Mouse (Mus musculus) CD4-positive helper T cell, adult 2 months (primary cell): ENCODE measurements around the gene Clk4.

Experiments
- DNase-seq: peaks from one replicate; pipeline ENCODE4 v3.0.0-alpha.2; 2012; ENCODE audit warnings: low read depth, missing footprints, low spot score

The Clk4 gene

GRCm38 (mm10) chr11:51308306-51308705, 46.8 kb downstream of the Clk4 start:
- no peak for DNase-seq

DNA sequence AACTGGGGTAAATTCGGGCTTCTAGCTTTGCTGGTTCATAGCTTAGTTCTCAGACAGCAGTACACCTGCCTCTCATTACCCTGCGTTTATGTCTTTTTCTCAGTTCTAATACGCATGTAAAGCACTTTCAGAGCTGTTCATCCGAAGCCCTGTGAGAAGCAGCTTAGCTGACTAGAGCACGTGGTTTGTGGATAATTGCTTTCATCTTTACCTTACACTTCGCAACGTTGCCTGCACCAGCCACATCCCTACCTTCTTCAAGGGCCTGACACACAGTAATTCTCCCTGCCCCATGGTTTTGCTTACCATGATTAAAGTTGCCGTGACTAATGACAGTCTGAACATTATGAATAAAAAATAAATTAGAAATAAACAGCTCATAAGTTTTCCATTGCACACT, 50.3 kb downstream of the Clk4 start:
- DNase-seq = no peak

GRCm38 (mm10) chr11:51315991-51316810, 54.7 kb downstream of the Clk4 start:
- DNase-seq = no peak

- no peak for DNase-seq
Observed at GRCm38 (mm10) chr11:51320609-51321008, 59.1 kb downstream of the Clk4 start.

DNA sequence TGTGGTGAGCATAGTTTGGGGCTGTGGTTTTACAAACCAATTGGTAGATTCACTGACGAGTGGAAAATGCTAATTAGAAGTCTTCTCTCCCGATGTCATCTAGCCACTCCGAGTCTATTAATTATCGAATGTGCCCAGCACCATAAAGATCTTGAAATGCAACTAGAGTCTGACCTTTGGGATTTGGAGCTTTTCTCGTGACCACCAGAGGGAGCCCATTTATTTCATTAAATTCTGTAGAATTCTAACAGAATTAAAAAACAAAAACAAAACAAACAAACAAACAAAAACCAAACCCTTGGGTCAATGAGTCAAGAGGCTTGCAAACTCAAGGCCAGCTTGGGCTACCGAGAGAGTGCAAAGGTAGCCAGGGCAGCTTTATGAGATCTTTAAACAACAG, 65.4 kb downstream of the Clk4 start:
- no peak for DNase-seq

DNA sequence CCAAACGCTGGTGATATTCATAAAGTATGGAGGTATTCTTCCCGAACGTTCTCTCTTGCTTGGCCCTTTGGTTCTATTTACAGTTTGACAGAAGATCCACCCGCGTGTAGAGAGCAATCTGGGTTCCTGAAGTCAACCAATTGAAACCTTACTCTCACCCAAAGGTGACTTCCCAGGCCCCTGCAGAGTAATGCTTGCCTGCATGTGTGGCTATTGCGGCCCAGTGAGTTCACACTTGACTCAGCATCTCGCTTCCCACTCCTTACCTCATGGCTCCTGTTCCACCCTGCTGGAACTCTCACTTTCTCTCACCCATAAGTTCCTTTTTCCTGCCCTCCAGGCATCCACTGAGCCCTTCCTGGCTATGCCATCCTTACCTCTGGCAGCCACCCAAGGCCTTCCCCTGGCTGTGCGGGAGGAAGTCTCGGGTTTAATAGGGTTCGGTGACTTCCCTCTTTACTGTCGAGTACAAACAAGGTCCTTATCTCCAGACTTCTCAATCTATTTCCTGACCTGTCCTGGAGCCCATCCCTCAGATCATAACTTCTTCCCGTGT, 66.9 kb downstream of the Clk4 start:
- no peak for DNase-seq

- no peak for DNase-seq
Observed at GRCm38 (mm10) chr11:51329837-51330714, 68.5 kb downstream of the Clk4 start.
